Mouse (Mus musculus): ENCODE measurements around the gene Pak7.

DNA sequence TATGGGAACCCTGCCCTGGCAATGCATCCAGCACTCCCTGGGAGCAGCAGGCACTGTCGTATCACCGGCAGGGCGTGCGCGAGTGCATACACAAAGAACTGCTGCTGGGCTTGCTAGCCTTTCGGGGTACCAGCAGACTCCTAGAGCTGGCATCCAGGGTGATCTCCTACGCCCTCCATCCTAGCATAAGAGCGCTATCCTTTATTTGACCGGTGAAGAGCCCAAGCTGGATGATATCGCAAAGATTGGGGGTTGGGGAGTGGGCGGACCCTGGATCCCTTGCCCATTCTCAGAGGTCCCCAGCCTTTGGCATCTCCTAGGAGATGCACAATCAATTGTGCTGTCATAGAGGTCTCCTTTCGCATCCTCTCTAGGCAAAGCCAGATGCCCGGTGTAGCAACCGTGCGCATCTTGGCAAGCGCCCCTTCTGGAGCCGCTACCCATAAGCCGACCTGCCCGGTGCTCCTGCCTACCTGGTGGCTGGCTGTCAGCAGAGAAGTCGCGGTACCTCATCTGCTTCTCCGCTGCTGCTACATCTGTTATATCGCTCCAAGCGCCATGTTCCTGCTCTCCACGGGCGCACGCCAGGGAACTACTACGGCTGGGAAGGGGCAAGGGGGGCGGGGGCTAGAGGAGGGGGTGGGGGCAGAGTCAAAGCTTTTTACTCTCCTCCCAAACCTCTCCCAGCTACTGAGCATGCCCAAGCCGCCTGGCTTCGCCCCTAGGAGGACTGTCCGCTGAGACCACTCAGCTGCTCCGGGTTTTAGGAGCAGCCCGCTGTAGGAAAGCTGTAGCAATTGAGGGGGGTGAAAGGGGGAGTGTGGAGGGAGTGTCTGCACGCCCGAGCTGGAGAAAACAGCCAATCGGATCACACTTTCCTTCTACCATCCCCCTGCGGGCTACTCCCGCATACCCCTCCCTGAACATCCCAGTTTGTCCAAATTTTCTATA, at the start of gene Pak7:
- no peak for TF ChIP-seq EP300 (IDR thresholded peaks at IDR 0.05; ENCODE audit: low read depth)
- TF ChIP-seq CTCF (IDR thresholded peaks at IDR 0.05; ENCODE audit: low read depth) = no peak
